Mouse (Mus musculus) heart, postnatal 25 days (tissue): ENCODE data around the gene Minpp1. TPM values are rescaled to one million over a fixed set of nuclear protein-coding genes. Genes with fewer than 3 reads are reported as not detected.

ENCODE experiments used
- DNase-seq: peaks from one replicate; pipeline ENCODE4 v3.0.0; 2022; ENCODE audit warnings: low spot score
- intact Hi-C: fragments of 180-260 bp; cut with DNase I; formaldehyde crosslinking; loops from one replicate; pipeline ENCODE4 v1.15.1; 2025
- total RNA-seq, 2 experiments: library from RNA; stranded (reverse); gene quantifications; 2 replicates each; pipeline ENCODE4 v1.2.3; 2021

The Minpp1 gene
- total RNA-seq, 2 experiments from 2014 or later: 14.8 to 15.5 TPM

GRCm38 (mm10) chr19:32522753-32523307, 37.3 kb downstream of the Minpp1 start:
- intact Hi-C loops: loop anchor here (5.0 kb wide), 1 partner anchor 164 kb away; no protein-coding TSS in a partner anchor
- no peak for DNase-seq

- intact Hi-C loops: loop anchor here (5.0 kb wide), 1 partner anchor 163 kb away; no protein-coding TSS in a partner anchor
- DNase-seq: no peak
These were observed 38.4 kb downstream of the Minpp1 start for GRCm38 (mm10) chr19:32523769-32524515.

- intact Hi-C loops: loop anchor here (5.0 kb wide), 1 partner anchor 163 kb away; no protein-coding TSS in a partner anchor
- no peak for DNase-seq
These were observed 38.9 kb downstream of the Minpp1 start for GRCm38 (mm10) chr19:32524516-32524860.

GRCm38 (mm10) chr19:32527139-32527538, 41.6 kb downstream of the Minpp1 start:
- DNase-seq: no peak
- intact Hi-C loops: no loop called here

GRCm38 (mm10) chr19:32528723-32529122, 43.2 kb downstream of the Minpp1 start:
- no peak for DNase-seq
- intact Hi-C loops: no loop called here

- no peak for DNase-seq
- intact Hi-C loops: no loop called here
These were observed 43.8 kb downstream of the Minpp1 start for GRCm38 (mm10) chr19:32529252-32529942.

GRCm38 (mm10) chr19:32530296-32530695, 44.7 kb downstream of the Minpp1 start:
- intact Hi-C loops: no loop called here
- no peak for DNase-seq

GRCm38 (mm10) chr19:32532331-32532730, 46.8 kb downstream of the Minpp1 start:
- intact Hi-C loops: no loop called here
- no peak for DNase-seq

- intact Hi-C loops: no loop called here
- DNase-seq: no peak
These were observed 47.4 kb downstream of the Minpp1 start for GRCm38 (mm10) chr19:32532737-32533505.

GRCm38 (mm10) chr19:32534887-32535286, 49.3 kb downstream of the Minpp1 start:
- DNase-seq: no peak
- intact Hi-C loops: no loop called here

GRCm38 (mm10) chr19:32542784-32543490, 57.4 kb downstream of the Minpp1 start:
- intact Hi-C loops: no loop called here

GRCm38 (mm10) chr19:32547396-32547795, 61.8 kb downstream of the Minpp1 start:
- intact Hi-C loops: no loop called here
- DNase-seq: no peak

More at GRCm38 (mm10) chr19:32542784-32543490, 57.4 kb downstream of the Minpp1 start:
- no peak for DNase-seq

GRCm38 (mm10) chr19:32548202-32548601, 62.6 kb downstream of the Minpp1 start:
- DNase-seq: no peak
- intact Hi-C loops: no loop called here

GRCm38 (mm10) chr19:32550446-32550845, 64.9 kb downstream of the Minpp1 start:
- intact Hi-C loops: no loop called here
- DNase-seq: no peak

GRCm38 (mm10) chr19:32551442-32551841, 65.9 kb downstream of the Minpp1 start:
- intact Hi-C loops: no loop called here

GRCm38 (mm10) chr19:32552106-32552505, 66.5 kb downstream of the Minpp1 start:
- intact Hi-C loops: no loop called here
- no peak for DNase-seq

More at GRCm38 (mm10) chr19:32551442-32551841, 65.9 kb downstream of the Minpp1 start:
- DNase-seq: no peak

GRCm38 (mm10) chr19:32553310-32553709, 67.7 kb downstream of the Minpp1 start:
- intact Hi-C loops: no loop called here
- DNase-seq: no peak

- no peak for DNase-seq
- intact Hi-C loops: no loop called here
These were observed 69.7 kb downstream of the Minpp1 start for GRCm38 (mm10) chr19:32555257-32555656.
